Mouse (Mus musculus) heart, postnatal 14 days (tissue): ENCODE results near the gene Nr1d1. TPM values are rescaled to one million over a fixed set of nuclear protein-coding genes. Genes with fewer than 3 reads are reported as not detected.
A peak's percentile ranks its signal among the peaks of the same experiment; 100 is the strongest.

Experiments
- DNase-seq, 2 experiments: peaks; one replicate each; pipeline ENCODE4 v3.0.0; 2021 to 2022
- intact Hi-C: fragments of 180-260 bp; cut with DNase I; formaldehyde crosslinking; loops from one replicate; pipeline ENCODE4 v1.15.1; 2025
- total RNA-seq, 2 experiments: library from RNA; stranded (reverse); gene quantifications; 2 replicates each; pipeline ENCODE4 v1.2.3; 2021

Gene Nr1d1
- total RNA-seq, 2 experiments from 2014 or later, result 20.7 to 31.5 TPM

DNA sequence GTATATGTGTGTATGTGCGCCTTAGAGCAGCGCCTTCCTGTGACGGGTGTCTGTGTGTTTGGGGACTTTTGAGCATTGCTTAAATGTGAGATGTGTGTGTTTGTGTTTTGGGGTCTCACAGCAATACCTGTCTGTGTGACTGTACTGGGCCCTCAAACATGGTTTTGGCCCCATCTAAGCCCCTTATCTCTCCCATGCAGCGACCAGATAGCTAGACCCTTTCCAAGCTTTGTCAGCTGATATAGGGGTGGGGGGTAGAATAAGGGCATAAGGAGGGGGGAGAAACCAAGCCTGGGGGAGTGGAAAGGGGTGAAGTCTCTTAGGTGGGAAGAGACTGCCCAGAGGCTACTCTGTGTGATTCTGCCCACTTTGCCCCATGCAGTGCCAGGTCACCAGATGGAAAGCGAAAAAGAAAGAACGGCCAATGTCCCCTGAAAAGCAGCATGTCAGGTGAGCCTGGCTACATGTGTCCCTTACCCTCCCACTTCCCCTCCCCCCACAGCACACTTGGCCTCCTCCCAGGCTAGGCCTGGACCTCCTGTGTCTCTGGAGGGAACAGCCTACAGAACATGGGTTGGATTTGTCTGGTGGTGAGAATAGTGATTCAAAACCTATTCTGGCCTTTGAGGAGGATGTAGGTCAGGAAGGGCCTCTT is 19.3 kb downstream of the Nr1d1 start:
- DNase-seq, result peak in 1 of 2 experiments; percentile 39
- intact Hi-C loops, result no loop called here

DNA sequence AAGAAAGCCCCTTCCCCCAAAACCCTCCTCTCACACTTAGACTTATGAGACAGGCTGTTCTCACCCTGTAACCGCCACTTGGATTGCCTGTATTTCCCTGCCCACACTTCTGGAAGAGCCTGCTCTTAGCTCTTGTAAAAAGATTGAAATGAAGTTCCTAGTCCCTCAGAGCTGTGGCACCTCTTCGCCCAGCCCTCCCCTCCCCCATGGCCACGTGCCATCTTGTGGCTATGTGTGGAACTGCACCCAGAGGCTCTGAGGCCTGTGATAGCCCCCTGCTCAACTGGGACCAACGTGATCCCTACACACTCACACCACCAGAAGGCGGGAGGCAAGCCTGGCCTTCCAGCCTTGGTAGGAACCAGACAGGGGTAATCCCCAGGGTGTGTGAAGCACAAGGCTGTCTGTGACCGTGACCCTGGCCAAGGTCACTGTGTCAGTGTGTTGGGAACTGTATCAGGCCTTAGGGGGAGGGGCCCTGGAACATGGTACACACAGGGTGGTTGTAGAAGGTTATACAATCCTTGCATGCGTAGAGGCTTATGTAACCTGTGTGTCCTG is 20.4 kb downstream of the Nr1d1 start:
- intact Hi-C loops, result loop anchor here (1.0 kb wide), 1 partner anchor 13 kb away; no protein-coding TSS in a partner anchor

DNA sequence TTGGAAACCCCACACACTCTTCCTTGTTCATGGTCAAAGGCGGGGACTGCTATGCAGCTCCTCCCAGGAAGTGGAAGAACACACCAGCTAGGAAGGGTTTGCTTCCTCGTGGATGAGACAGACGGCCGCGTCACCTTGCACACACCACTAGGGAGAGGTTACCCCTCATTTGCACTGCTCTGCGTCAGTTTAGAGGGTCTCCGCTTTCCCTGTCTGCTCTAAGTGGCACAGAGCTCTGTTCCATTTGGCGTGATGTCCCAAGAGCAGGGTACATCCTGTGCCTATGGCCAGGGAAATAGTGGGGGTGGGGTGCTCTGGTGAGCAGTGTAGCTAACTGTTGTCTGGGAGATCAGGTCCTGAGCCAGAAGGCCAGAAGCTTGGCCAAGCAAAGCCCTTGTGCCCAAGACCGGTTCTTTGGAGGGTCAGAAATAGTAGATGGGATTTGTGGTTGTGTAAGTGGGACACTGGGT is 20.9 kb downstream of the Nr1d1 start:
- intact Hi-C loops, result loop anchor here (1.0 kb wide), 1 partner anchor 13 kb away; no protein-coding TSS in a partner anchor
- no peak for DNase-seq

More for the DNA sequence above, 20.4 kb downstream of the Nr1d1 start:
- DNase-seq, result peak; percentile 74 to 90

DNA sequence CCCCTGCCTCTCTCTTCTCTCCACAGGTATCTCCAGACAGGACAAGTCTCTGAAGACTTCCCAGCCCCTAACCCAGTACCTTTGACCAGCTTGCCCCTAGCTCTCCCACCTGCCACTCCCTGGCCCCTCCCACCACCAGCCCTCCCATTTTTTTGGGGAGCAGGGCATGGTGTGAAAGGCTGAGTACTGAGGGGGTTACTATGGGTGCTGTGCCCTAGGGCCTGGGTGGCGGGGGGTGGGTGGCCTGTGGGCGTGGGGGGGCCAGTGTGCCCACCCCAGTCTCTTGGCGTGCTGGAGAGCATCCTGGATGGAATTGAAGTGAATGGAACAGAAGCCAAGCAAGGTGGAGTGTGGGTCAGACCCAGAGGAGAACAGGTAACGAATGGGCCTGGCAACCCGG is 21.9 kb downstream of the Nr1d1 start:
- no peak for DNase-seq
- intact Hi-C loops, result no loop called here

DNA sequence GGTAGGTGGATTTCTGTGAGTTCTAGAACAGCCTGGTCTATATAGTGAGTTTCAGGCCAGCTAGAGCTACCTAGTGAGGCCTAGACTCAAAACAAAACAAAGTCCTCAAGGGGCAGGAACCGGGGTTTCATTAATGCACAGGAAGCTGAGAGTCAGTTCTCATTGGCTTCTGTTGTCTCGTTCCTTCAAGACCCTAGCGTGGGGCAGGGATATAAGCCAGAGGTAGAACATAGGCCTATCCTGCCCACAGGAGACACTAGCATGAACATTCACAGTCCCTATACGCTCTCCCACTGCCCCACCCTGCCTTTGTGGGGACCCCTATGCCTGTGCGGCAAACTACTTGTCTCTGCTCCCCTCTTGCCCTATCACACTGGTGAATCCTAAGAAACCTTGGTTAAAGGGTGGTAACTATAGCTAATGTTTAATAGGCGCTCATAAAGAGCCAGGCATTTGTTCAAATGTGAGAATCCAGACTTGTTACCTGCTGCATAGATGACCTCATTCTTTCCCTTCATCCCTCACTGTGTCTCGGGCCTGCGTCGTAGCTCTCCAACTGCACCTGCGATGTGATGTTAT is 22.5 kb downstream of the Nr1d1 start:
- intact Hi-C loops, result no loop called here
- DNase-seq, result no peak

DNA sequence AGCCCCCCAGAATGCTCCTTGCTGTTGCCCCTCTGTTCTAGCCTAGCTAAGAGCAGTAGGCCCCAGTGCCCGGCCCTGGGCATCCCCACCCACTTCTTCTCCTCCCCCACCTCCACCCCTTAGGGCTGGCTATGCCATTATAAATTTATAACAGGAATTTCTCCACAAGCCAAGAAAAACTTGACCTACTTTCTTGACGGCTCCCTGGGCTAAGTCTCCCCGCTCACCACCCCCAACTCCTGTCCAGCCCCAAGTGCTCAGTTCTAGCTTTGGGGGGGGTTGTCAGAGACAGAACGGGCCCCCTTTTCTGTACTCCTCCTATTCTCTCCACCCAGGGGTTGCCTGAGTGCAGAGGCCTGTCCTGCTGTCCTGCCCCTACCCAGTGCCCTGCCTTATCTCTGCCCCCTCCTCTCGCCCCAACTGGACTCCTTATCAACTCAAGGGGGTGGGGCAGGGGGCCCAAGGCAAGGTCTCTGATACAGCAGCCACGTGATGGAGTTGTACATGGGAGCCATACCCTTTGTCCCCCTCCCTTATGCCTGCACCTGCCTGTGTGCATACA is 23.8 kb downstream of the Nr1d1 start:
- intact Hi-C loops, result no loop called here
- no peak for DNase-seq

DNA sequence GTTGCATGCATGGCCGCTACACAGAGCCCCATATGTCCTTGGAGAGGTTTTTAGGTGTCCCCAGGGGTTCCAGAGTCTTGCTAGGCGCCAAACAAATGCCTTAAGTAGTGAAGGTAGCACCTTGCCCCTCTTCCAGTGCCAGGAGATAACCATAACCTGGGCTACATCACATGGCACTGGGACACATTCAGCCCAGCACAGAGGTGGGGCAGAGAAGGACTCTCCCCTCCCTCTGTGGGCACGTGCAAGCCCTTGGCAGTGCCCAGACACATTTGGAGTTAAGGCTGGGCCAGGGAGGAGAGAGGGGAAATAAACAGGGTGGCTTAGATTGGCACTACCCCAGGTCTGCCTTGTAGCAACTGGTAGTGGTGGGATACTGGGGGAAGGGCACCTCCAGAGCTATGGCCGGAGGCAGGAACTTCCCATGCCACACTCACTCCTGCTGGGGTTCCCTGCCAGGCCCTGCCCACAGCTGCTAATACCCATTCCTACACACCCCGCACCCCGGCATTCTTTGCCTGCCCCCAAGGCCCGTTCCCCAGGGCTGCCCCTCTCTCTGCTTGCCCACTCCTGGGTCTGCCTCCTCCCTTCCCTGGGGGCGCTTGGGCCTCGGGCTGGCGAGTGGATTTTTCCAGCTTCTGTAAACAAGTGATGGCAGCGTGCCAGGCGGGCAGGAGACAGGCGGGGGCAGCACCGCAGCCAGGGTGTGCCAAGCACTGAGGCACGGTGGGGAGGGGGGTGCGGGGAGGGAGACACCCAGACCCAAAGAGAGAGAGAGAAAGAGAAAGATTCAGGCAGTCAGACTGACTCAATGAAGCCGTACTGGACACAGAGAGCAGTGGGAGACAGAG is 24.6 kb downstream of the Nr1d1 start:
- peak; percentile 65 to 72 for DNase-seq

DNA sequence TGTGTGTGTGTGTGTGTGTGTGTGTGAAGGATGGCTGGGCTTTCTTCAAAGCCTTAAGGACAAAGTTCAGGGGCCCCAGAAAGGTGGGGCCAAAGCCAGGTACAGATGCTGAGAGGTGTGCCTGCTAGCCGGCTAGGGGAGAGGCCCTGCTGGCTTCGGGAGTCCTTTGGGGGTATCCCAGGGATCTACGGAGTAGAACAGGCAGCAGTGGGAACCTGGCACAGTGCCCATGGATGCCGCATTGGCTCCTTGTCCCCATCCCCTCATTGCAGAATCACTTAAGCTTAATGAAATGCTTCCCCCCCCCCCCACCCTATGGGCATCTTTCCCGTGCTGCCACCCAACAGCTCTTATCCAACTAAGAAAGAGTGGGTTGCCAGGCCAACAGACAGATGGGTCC is 25.4 kb downstream of the Nr1d1 start:
- intact Hi-C loops, result no loop called here
- no peak for DNase-seq

More for the DNA sequence above, 24.6 kb downstream of the Nr1d1 start:
- intact Hi-C loops, result no loop called here

DNA sequence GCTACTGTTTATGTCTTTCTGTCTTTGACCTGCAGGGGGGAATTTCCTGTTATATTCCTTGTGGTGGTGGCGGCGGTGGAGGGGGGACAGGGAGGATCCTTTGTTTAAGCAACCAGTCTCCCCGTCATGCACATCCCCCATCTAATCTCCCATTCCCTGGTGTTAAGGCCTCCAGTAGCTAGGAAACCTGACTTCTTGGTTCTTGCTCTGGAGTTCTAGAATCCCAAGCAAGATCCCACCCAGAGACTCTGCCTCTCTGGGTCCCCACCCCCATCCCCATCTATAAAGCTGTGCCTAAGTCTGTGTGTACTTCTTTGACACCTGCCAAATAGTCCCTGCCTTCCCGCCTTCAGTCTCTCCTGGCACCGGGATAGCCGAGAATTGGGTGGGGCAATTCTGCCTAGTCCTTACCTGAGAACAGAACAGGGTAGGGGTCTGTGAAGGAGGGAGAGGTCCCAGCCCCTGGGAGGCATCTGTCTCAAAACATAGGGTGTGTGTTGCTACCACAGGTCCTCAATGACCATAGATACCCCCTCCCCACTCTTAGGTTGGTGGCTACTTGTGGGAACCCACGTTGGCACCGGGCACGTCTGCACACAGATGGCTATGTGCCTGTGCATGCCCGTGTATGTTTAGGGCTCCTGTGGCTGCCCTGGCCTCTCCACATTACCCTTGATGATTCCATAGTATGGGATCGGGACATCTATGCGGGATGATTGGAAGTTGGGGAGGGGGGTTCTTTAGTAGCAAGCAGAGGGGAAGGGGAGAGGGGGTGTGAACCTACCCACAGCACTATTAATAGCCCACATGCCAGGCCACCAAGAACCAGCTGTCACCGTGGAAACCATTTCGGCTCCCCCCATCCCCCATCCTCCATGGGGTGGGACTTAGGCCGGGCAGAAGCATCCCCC is 26.4 kb downstream of the Nr1d1 start:
- DNase-seq, result peak in 1 of 2 experiments; percentile 41
- intact Hi-C loops, result no loop called here

DNA sequence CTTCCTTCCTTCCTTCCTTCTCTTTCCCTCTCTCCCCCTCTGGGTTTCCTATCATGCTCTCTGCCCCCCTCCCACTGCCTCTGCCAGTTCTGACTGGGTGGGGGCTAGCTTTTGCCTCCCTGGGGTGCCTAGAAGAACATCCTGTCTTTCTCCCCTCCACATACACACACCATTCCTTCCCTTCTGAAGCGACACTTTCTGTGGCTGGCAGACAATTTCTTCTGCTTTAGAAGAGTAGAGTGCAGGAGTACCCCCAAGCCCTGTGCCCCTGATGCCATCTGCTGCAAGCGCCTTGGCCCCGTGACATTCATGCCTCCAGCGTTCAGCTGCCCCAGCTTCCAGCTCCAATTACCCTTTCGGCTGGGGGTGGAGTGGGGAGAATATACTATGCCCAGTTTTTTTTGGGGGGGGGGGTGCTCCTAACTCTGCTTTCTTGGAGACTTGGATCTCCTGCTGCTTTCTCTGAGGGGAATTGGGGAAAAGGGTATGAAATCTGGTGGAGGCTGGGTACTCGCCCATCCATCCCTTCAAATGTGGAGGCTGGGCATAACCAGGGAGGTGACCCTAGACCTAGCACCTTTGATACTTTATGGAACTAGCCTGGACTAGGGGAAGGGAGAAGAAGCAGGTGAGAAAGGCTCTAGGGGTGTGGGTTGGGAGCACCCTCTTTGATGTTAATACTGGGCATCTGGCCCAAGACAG is 27.2 kb downstream of the Nr1d1 start:
- intact Hi-C loops, result no loop called here
- no peak for DNase-seq

DNA sequence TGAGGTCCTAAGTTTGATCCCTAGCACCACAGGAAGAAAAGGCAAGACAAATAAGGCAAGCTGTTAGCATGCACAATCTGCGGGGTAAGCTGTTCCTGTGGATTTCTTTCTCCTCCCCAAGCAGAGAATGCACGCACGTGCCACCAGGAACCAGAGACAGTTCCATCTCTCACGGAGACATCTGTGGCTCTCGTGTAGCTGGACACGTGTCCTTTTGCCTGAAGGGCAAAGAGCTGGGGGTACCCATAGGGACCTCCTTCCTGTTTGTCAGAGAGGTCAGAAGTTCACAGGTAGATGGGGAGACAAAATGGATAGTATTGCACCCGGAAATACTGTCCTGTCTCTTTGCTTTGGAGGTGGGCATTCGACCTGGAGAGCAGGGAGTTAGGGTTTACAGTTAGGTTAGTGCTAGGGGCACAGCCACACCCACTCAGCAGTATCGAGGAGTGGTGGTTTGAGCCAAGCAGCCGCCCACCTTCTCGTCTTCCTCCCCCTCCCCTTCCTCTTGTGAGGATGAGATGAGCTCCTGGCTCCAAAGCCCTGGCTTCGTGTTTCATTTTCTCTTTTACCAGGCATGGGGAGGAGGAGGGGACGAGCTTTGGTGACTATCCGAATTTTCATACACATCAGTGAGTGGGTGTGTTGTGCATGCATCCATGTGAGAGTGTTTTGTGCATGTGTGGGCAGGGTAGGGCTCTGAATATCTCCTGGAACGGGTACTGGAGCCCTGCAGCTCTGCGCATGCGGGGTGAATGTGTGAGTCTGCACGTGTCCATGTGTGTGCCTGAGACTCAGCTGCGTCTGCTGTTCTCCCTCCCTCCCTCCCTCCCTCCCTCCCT is 28.1 kb downstream of the Nr1d1 start:
- DNase-seq, result peak; percentile 78 to 79
- intact Hi-C loops, result no loop called here

DNA sequence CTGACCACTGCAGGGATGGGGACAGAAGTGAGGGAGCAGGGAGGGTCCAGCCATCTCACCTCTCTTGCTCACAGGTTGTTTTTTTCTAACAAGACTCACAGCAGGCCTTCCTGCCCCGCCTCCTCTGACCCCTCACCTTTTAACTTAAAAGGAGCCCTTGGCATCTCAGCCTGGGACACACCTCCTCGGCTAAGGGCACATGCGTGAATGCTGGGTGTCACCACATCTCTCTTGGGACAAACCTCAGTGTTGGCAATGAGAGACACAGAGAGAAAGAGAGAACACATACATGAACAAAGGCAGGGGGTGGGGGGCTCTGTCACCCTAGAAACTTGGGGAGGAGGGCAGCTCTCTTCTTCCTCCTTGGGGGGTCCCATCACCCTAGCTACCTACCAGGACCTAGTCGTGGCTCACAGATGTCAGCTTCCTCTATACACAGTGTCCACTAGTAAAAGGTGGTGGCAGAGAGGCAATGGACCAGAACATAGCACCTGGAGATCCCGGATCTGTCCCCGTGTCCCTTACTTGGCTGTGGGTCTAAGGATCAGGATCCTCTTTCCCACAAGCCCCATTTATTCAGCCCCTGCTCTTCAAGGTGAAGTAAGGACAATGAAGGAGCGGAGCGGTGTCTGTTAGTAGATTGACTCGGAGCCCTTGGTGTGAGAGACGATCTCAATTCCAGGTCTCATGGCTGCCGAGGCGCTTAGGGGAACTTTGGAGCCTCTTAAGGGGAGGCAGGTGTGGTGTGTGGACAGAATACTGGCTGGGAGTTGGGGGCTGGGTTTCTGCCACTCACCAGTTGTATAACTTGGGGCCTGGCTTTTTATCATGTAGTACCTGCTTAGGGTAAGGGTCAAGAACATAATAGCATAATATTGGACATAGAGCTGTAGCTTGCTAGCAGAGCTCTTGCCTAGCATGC is 28.9 kb downstream of the Nr1d1 start:
- DNase-seq, result no peak
- intact Hi-C loops, result no loop called here

DNA sequence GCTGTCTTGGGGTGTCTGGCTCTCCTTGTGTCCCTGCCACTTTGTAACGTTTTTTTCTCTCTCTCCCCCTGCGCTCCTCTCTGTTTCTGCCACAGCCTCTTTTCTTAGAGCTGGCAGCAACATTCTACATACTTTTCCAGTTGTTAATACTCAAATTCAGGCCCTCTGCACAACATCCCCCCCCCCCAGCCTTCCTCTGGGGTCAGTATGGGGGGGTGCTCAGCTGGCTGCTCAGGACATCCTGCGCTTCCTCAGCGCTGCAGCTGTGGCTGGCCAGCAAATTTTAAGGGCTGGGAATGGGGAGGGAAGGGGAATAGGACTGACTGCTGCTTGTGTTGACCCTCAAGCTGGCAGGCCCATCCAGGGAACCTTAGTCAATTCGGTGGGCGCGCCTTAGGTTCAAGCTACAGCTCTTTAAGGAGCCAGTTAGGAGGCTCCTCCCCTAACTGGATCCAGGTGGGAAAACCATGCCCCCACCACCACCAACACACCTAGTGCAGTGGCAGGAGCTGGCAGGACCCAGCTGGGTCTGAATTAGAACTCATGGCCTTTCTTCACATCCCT is 30.6 kb downstream of the Nr1d1 start:
- intact Hi-C loops, result no loop called here
- DNase-seq, result peak in 1 of 2 experiments; percentile 57

DNA sequence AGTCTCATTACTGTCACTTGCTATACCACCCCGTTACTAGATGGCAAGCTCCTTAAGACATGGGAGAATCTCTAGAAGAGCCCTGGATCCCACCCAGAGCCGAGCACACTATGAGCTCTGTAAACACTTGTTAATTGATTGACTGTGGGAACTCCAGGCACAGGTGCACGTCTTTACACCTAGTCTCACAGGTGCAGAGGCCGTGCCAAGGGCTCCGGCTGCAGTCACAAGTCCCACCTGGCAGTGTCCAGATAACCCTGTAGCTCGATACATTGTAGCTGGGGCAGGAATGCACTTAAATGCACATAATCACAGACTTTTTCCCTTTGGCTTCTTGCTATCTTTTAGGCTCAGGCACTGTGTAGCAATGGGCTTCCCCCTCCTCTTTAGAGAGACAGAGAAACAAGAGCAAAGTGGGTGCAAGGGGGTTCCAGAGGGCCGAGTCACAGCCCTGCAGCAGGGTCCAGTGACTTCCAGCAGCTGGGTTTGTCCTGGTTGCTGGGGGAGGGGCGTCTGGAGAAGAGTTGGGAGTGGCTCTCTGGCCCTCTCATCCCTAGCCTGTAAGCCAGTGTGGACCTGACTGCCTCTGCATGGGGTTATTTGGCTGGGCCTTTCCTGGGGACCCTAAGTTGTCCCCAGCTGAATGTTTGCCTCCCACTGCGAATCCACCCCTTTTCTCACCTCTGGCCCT is 31.3 kb downstream of the Nr1d1 start:
- intact Hi-C loops, result loop anchor here (2.0 kb wide), 2 partner anchors 27 to 43 kb away; no protein-coding TSS in a partner anchor
- DNase-seq, result peak; percentile 75 to 80

DNA sequence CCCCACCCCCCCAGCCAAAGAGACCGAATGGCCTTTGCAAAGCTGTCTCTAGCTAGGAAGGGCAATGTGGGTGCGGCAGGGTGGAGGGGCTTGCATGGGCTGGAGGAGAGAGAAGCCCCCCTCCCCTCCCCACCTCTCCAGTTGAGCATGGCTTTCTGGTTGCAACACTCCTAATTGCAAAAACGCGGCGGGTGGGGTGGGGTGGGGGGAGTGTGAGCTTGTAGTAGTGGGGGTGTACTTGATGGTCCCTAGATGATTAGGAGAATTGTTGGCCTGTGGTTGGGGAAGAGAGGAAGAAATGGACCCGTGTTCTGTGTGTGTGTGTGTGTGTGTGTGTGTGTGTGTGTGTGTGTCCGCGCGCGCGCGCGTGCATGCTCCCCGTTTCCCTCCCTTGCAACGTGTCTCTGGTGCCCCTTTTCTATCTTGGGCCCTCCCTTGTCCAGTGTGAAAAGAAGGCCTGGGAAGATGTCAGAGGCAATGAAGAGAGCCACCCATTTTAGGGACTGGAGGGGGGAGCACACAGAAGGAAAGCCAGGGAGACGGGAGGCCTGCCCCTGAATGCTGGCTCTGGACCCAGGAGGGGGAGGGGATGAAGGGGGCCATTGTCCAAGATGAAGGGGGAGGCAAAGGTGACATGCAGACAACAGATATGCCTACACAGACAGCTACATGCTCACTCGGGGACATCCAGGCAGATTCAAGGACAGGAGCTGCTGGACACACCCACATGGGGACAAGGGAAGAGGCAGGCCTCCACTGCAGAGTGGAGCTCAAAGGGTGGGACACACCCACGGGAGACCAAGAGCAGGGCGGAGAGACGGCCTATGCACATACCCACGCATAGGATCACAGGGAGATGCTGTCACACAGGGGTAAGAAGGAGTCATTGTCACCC is 32.5 kb downstream of the Nr1d1 start:
- intact Hi-C loops, result loop anchor here (2.0 kb wide), 2 partner anchors 28 to 44 kb away; no protein-coding TSS in a partner anchor
- DNase-seq, result peak; percentile 54 to 64
